Mouse (Mus musculus): ENCODE results near the gene Mum1l1. TPM values are rescaled to one million over a fixed set of nuclear protein-coding genes. Genes with fewer than 3 reads are reported as not detected.
A peak's percentile ranks its signal among the peaks of the same experiment; 100 is the strongest.
"Not testable (repeated sequence)": the region's sequence is repeated elsewhere in the genome, so short reads cannot be mapped to it uniquely, and the experiment has no call there.

Mum1l1 gene
- total RNA-seq (2021), result 1 to 10 TPM; 3.5 to 4.6 TPM
- long read RNA-seq, experiment 1, partial matches to known transcripts, result 0 of 1 reads
- long read RNA-seq, experiment 1, other reads (novel, unspliced or antisense), result 1 of 1 reads
- long read RNA-seq, experiment 2, partial matches to known transcripts, result 0 of 1 reads
- long read RNA-seq, experiment 2, other reads (novel, unspliced or antisense), result 1 of 1 reads

- peak; percentile 69 to 85 for DNase-seq
Measured at GRCm38 (mm10) chrX:139209829-139210225, at the start of gene Mum1l1. Mum1l1 (plus strand) TSS chrX:139210042.

GRCm38 (mm10) chrX:139178928-139179327 lies 30.9 kb upstream of the Mum1l1 start, which contains the start of gene 4933428M09Rik:
4933428M09Rik (plus strand) TSS chrX:139179228.
- DNase-seq, result no peak

DNA sequence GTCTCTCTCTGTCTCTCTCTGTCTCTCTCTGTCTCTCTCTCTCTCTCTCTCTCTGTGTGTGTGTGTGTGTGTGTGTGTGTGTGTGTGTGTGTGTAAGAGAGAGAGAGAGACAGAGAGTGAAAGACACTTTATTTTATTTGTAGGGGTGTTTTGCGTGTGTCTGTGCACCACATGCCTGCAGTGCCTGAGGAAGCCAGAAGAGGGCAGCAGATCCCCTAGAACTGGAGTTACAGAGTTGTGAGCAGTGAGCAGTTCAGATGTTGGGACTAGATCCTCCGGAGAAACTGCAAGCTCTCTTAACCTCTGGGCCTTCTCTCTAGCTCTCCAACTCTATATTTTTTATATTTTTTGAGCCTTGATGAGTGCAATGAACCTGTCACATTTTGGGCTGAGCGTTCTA lies 18.3 kb upstream of the Mum1l1 start:
- DNase-seq, result not testable (repeated sequence)

DNA sequence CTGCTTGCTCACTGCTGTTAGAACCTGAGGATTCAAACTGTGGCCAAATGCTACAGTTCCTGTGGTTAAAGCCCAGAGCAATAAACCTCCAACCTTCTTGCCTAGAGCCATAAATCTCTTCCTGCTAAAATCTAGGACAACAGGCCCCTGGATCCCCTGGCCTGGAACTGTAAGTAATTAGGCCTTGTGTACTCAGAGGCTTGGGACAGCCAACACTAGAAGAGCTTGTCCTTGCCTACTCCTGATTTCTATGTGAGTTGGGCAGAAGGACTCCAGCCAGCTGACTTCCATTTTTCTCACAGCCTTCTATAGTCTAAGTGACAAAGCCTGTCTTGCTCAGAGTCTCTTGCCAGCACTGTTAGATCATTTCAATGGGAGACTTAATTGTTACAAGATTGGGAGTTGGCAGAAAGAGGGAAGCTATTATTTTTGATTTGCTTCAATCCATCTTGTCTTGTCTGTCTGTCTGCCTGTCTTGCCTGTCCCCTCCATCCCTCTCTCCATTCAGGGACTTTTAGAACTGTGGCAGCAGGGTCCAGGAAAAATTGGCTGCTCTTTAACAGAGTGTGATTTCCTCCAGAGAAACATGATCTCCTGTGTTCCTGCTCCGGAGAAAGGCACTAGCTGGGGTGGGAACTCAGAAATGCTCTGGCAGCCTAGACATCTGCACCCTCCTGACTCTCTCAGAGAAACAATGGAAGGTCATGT lies 15.1 kb upstream of the Mum1l1 start:
- DNase-seq, result no peak

GRCm38 (mm10) chrX:139209191-139209828 lies 532 bp upstream of the Mum1l1 start:
- DNase-seq, result not testable (repeated sequence)

- DNase-seq, result no peak
Measured at GRCm38 (mm10) chrX:139214765-139215164, 4.9 kb downstream of the Mum1l1 start.

DNA sequence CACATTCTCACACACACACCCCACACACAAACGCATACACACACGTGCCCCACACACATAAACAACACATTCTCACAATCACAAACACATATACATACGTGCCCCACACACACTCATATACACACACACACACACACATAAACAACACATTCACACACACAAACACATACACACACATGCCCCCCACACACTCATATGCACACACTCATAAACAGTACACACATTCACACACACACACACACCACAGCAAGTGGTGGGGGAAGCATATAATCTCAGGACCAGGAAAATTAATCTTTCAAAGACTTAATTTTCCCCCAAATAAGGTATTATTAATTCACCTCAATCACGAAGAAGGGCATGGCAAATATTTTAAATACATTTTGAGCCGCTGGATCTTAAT lies 6.6 kb downstream of the Mum1l1 start:
- no peak for DNase-seq

DNA sequence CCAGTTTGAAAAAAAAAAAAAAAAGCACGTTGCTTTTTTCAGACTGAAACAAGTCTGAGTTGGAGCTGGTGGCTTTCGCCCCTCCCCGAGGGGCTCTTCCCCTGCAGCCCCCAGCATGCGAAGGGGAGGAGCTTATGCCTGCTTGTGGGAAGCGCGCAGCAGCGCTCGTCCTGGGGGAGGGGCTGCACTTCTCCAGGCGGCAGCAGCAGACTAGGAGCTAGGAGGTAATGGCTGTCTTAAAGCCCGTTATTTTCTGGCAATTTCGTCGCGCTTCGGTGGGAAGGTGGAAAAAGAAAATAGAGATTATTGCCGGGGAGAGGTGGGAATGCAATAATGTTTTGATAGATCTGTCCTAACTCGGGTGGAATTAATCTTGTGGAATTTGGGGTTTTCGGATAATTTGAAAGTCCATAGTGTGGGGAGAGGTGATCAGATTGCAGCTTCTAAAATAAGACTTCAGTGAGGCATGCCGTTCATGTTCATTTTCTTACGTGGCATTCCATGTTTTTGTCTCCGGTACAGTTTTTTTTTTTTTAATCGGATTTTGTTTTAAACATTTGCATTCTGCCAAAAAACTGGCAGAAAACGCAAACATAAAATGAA lies 7.2 kb downstream of the Mum1l1 start:
- peak; percentile 60 to 72 for DNase-seq

- no peak for DNase-seq
Measured at GRCm38 (mm10) chrX:139217776-139218175, 7.9 kb downstream of the Mum1l1 start.

GRCm38 (mm10) chrX:139219017-139219416 lies 9.2 kb downstream of the Mum1l1 start:
- DNase-seq, result peak; percentile 24 to 46

GRCm38 (mm10) chrX:139220830-139221229 lies 11.0 kb downstream of the Mum1l1 start:
- no peak for DNase-seq

GRCm38 (mm10) chrX:139221893-139222292 lies 12.1 kb downstream of the Mum1l1 start:
- no peak for DNase-seq

DNA sequence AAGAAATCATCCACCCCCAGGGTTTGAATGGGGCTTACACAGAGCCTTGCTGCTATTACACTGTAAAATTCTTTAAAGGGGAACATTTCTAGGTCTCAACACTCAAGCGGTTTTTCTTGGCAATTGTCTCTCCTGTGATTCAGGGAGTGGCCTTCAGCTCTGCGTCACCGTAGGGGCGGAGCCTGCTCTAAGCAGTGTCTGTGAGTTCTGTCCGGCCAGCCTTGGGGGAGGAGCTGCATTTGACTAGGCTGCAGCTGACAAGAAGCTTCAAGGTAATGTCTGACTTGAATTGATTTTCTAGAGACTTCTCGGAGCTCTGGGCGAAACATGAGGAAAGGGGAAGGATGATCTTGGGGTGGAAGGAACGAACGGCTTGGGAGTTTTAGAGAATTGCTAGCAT lies 21.3 kb downstream of the Mum1l1 start:
- peak; percentile 86 to 88 for DNase-seq

DNA sequence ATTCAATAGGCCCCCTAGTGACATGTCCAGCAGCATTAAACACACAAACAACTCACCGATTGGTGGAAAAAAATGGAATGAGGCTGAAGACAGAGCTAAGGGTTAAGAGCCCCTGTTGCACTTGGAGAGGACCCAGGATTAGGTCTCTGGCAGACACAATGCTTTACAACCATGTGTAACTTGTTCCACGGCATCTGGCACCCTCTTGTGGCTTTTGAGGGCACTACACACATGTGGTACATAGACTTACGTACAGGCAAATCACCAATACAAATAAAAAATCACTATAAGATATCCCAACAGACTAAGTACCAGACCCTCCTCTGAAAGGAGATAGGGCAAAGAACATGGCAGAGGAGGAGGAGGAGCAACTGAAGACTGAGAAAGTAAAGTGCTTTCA lies 37.5 kb downstream of the Mum1l1 start:
- peak; percentile 11 to 13 for DNase-seq

DNA sequence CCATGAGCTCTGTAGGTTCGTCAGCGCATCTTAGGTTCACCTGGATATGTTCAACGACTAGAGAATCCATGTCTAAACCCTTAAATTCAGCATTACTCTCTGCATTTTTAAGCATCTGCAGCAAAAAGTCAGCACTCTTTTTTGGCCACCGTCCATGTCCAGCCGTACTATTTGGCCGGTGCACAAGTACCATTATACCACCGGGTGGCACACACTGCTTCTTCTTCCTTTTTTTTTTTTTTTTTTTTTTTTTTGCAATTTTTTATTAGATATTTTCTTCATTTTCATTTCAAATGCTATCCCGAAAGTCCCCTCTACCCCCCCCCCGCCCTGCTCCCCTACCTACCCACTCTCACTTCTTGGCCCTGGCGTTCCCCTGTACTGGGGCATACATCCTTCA lies 47.2 kb downstream of the Mum1l1 start:
- no peak for DNase-seq

DNA sequence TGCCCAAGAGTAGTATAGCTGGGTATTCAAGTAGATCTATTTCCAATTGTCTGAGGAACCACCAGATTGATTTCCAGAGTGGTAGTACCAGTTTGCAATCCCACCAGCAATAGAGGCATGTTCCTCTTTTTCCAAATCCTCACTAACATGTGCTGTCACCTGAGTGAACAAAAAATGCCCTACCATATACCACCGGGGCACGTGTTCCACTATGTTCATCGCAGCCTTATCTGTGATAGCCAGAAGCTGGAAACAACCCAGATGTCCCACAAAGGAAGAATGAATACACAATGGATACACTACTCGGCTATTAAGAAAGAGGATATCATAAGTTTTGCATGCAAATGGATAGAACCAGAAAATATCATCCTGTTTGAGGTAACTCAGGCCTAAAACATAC lies 72.1 kb downstream of the Mum1l1 start:
- DNase-seq, result no peak

Other genes starting within 250 kb of the Mum1l1 start
- gene Serpina7, start 124.8 kb upstream of the Mum1l1 start, total RNA-seq (2021), result not detected
- not detected for gene 4930513O06Rik, start 123.8 kb upstream of the Mum1l1 start, total RNA-seq (2021)
- gene 4933428M09Rik, start 30.8 kb upstream of the Mum1l1 start, total RNA-seq (2021), result not detected
- gene Trap1a, start 123.6 kb downstream of the Mum1l1 start, total RNA-seq (2021), result not detected